In the genomic region with DNA sequence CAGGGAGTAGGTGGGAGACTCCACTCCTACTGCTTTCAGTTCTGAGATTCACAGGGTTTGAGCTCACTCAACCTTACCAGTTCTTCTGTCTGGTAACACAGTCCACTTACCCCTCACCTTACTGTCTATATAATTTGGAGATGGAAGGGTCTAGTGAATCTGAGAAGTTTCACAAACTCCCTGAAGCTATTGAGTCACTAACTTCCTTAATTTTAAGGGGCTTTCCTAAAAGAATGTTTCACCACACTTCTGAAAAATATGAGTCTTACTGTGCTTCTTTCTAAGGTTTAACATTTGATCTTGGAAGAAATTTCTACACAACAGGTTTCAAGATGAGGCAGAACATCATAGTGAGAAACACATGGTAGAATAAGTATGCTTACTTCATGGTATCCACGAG, we compare ENCODE assay signal across 27 mouse cellular contexts.
"Had no signal": no experiment of that assay in that cellular context is flagged by ENCODE, and none has a peak within 500 bp of the region (broad histone marks: within the 10 kb centered on the region; RNA-seq: fewer than 3 reads in every experiment).

No protein-coding gene starts in this region.

- H3K4me1 ChIP-seq: heart, embryonic 13.5 days; heart, embryonic 15.5 days; hindbrain, embryonic 10.5 days; hindbrain, embryonic 12.5 days; kidney, embryonic 15.5 days; limb, embryonic 13.5 days; limb, embryonic 15.5 days; liver, embryonic 12.5 days had no signal

- H3K4me3 ChIP-seq: heart, adult 2 months; heart, embryonic 13.5 days; heart, embryonic 15.5 days; hindbrain, embryonic 10.5 days; hindbrain, embryonic 12.5 days; kidney, embryonic 15.5 days; limb, embryonic 13.5 days; limb, embryonic 15.5 days; liver, embryonic 12.5 days had no signal

- H3K27me3 ChIP-seq: heart, embryonic 13.5 days; heart, embryonic 15.5 days; hindbrain, embryonic 12.5 days; kidney, embryonic 15.5 days; limb, embryonic 13.5 days; limb, embryonic 15.5 days; liver, embryonic 12.5 days had no signal

- H3K9me3 ChIP-seq: heart, embryonic 13.5 days; heart, embryonic 15.5 days; hindbrain, embryonic 10.5 days; hindbrain, embryonic 12.5 days; kidney, embryonic 15.5 days; limb, embryonic 13.5 days; limb, embryonic 15.5 days; liver, embryonic 12.5 days had no signal

- DNase-seq: gastrocnemius, postnatal 25 days; heart, adult 11 months; heart, adult 2 months; heart, postnatal 14 days; heart, postnatal 36 days; kidney, adult 11 months; kidney, adult 2 months; kidney, adult 9 months; kidney, postnatal 14 days; kidney, postnatal 36 days; layer of hippocampus, adult 9-11 months; layer of hippocampus, postnatal 36 days; left cerebral cortex, postnatal 4 days had no signal

- H3K9ac ChIP-seq: heart, embryonic 13.5 days; heart, embryonic 15.5 days; hindbrain, embryonic 12.5 days; hindbrain, embryonic 14.5 days; kidney, embryonic 15.5 days; limb, embryonic 13.5 days; limb, embryonic 15.5 days; liver, embryonic 12.5 days; liver, embryonic 14.5 days had no signal

- H3K27ac ChIP-seq: heart, adult 2 months; heart, embryonic 13.5 days; heart, embryonic 15.5 days; hindbrain, embryonic 10.5 days; hindbrain, embryonic 12.5 days; hindbrain, embryonic 14.5 days; kidney, embryonic 15.5 days; kidney, postnatal 0 days; limb, embryonic 13.5 days; limb, embryonic 15.5 days; liver, embryonic 12.5 days; liver, embryonic 14.5 days had no signal

- H3K36me3 ChIP-seq: heart, embryonic 13.5 days; heart, embryonic 15.5 days; hindbrain, embryonic 10.5 days; hindbrain, embryonic 12.5 days; kidney, embryonic 15.5 days; limb, embryonic 13.5 days; limb, embryonic 15.5 days; liver, embryonic 12.5 days had no signal

- H3K4me2 ChIP-seq: heart, embryonic 11.5 days; heart, embryonic 13.5 days; heart, embryonic 15.5 days; hindbrain, embryonic 12.5 days; hindbrain, embryonic 14.5 days; kidney, embryonic 15.5 days; limb, embryonic 13.5 days; limb, embryonic 15.5 days; liver, embryonic 12.5 days had no signal

- ATAC-seq: hindbrain, embryonic 16.5 days; intestine, embryonic 16.5 days; liver, embryonic 12.5 days had no signal
